Mouse (Mus musculus): ENCODE measurements around the gene Rhcg.

Gene Rhcg

GRCm38 (mm10) chr7:79552702-79553101 lies 64.8 kb downstream of the Rhcg start:
- no peak for DNase-seq (ENCODE audit: low read depth, low spot score)

GRCm38 (mm10) chr7:79548893-79549555 lies 68.4 kb downstream of the Rhcg start:
- DNase-seq (ENCODE audit: low read depth, low spot score) = no peak

- DNase-seq (ENCODE audit: low read depth, low spot score) = peak; percentile 25
Measured at GRCm38 (mm10) chr7:79547092-79547491, 70.4 kb downstream of the Rhcg start.

GRCm38 (mm10) chr7:79545066-79545400 lies 72.4 kb downstream of the Rhcg start:
- DNase-seq (ENCODE audit: low read depth, low spot score) = no peak

- DNase-seq (ENCODE audit: low read depth, low spot score) = no peak
Measured at GRCm38 (mm10) chr7:79544281-79545065, 73.0 kb downstream of the Rhcg start.
